Mouse (Mus musculus) neural tube, embryonic 13.5 days (tissue): ENCODE data around the gene E2f1. TPM values are rescaled to one million over a fixed set of nuclear protein-coding genes. Genes with fewer than 3 reads are reported as not detected.
A peak's percentile ranks its signal among the peaks of the same experiment; 100 is the strongest.

Experiments
- ATAC-seq: fragments of 200-750 bp; cut with Nextera tagmentation; 2 replicates; pipeline ENCODE4 v1.8.0; 2017; ENCODE audit warnings: low read depth, mild to moderate bottlenecking, moderate TSS enrichment, moderate library complexity
- H3K27ac ChIP-seq: fragments of 300-500 bp; sonication (generic); replicated peaks from 2 replicates; pipeline ENCODE4 v1.5.1; 2015; ENCODE audit warnings: moderate library complexity, mild to moderate bottlenecking, inconsistent platforms
- H3K27me3 ChIP-seq: fragments of 300-500 bp; sonication (generic); 2 replicates; pipeline ENCODE4 v1.6.1; 2015; ENCODE audit warnings: mild to moderate bottlenecking, inconsistent platforms
- H3K36me3 ChIP-seq: fragments of 300-500 bp; sonication (generic); 2 replicates; pipeline ENCODE4 v1.6.1; 2015; ENCODE audit warnings: mild to moderate bottlenecking, inconsistent platforms
- H3K4me1 ChIP-seq: fragments of 300-500 bp; sonication (generic); replicated peaks from 2 replicates; pipeline ENCODE4 v1.6.1; 2015; ENCODE audit warnings: inconsistent platforms
- H3K4me2 ChIP-seq: fragments of 300-500 bp; sonication (generic); 2 replicates; pipeline ENCODE4 v1.6.1; 2015; ENCODE audit warnings: inconsistent platforms, mild to moderate bottlenecking, moderate library complexity
- H3K4me3 ChIP-seq: fragments of 300-500 bp; sonication (generic); 2 replicates; pipeline ENCODE4 v1.5.1; 2015; ENCODE audit warnings: mild to moderate bottlenecking, inconsistent platforms
- H3K9ac ChIP-seq: fragments of 300-500 bp; sonication (generic); 2 replicates; pipeline ENCODE4 v1.6.1; 2015; ENCODE audit warnings: moderate library complexity, mild to moderate bottlenecking, inconsistent platforms
- H3K9me3 ChIP-seq: fragments of 300-500 bp; sonication (generic); 2 replicates; pipeline ENCODE4 v1.6.1; 2016; ENCODE audit warnings: inconsistent platforms
- WGBS: fragments of 180-500 bp; shearing (Covaris S2); methylation state at CpG from one replicate; pipeline ENCODE4 v1.1.7; 2015; 5-methylcytosine and 5-hydroxymethylcytosine counted together
- polyA plus RNA-seq: library from polyadenylated mRNA; unstranded; fragments of >200 nt; fragmentation: Nextera tagmentation; extraction: Ambion mirVana; gene quantifications from 2 replicates; pipeline ENCODE4 v1.2.1, GENCODE M21; 2015

Gene E2f1
- polyA plus RNA-seq, 1 experiment from 2014 or later: 6.3 TPM

GRCm38 (mm10) chr2:154563612-154564170 is 6.0 kb downstream of the E2f1 start:
- no peak for ATAC-seq
- Histone ChIP-seq H3K4me2 (no peak overlapping the region), H3K9me3 (no peaks in the 10 kb centered on the region), H3K27ac (no peak overlapping the region), H3K27me3 (no peaks in the 10 kb centered on the region), H3K36me3 (no peaks in the 10 kb centered on the region), H3K9ac (no peak overlapping the region), H3K4me1 (peaks cover 44% of the 10 kb centered on the region), H3K4me3 (no peak overlapping the region)
- WGBS: 92% methylated on average over 22 of the region's 22 CpGs

GRCm38 (mm10) chr2:154558264-154559039 is 11.2 kb downstream of the E2f1 start, which contains the start of gene Necab3:
TSS of gene Necab3 (minus strand) at chr2:154558890.
- Histone ChIP-seq H3K4me3 (peak within 1 kb of the TSS; percentile 42), H3K4me1 (peaks cover 38% of the 10 kb centered on the region), H3K9ac (peak within 1 kb of the TSS; percentile 66), H3K27me3 (no peaks in the 10 kb centered on the region), H3K4me2 (peak within 1 kb of the TSS; percentile 73), H3K9me3 (no peaks in the 10 kb centered on the region), H3K36me3 (no peaks in the 10 kb centered on the region), H3K27ac (peak within 1 kb of the TSS; percentile 16)
- 2% methylated on average over 34 of the region's 34 CpGs for WGBS
- ATAC-seq: peak; percentile 86

DNA sequence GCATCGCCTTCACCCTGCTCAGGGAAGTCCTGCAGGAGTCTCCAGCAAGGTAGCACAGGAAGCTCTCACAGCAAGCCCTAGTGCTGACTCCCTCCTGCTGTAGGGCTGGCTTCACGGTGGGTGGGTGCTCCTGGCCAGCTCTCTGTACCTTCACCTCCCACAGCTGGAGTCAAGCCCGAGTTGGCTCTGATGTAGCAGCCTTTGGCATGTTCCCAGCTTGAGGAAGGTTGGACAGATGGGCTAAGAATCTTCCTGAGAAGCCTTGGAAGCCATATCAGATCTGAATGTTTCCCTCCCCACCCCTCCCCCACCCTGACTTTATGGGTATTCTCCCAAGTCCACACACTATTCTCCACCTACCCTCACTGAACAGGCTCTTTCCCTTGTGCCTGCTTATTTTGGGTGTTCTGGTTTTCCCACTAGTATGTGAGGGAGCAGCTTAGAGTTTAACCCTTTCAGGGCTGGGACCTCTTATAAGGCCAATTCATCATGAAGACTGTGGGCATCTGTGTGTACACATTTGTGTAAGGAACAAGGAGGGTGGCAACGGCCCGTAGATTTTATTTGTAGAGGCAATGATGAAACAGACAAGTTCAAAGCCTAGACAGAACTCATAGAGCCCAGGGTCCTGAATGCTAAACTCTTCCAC is 12.4 kb downstream of the E2f1 start:
- Histone ChIP-seq H3K4me2 (peak overlapping the region; percentile 73), H3K27me3 (peaks cover under 1% of the 10 kb centered on the region; the same call in 1 of the 2 replicates), H3K9me3 (no peaks in the 10 kb centered on the region), H3K27ac (no peak overlapping the region), H3K4me1 (peaks cover 49% of the 10 kb centered on the region), H3K9ac (0 out of 2 replicates have a peak overlapping the region, but pooled peaks have one; percentile 12), H3K36me3 (no peaks in the 10 kb centered on the region), H3K4me3 (peak overlapping the region; percentile 42; the same call in 1 of the 2 replicates)
- ATAC-seq: no peak
- 54% methylated on average over 5 of the region's 5 CpGs for WGBS

DNA sequence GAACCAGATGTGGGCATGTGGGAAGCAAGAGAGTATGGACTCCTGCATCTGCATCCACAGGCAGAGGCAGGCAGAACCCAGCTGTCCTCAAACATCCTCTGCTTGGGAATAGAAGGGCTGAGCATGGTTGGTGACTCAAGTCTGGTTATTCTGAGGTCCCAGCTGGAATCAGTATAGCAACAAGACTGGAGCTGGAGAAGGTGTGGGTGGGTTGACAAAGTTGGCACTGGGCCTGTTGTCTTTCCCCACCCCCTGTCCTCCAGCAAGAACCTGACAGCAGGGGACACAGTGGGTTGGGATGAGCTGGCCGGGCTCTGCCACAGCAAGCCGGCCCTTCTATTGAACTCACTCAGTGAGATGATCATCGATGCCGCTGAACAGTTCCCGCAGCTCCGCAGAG is 14.5 kb downstream of the E2f1 start:
- ATAC-seq: no peak
- H3K4me2 ChIP-seq: no peak overlapping the region
- no peak overlapping the region for H3K9ac ChIP-seq
- H3K36me3 ChIP-seq: no peaks in the 10 kb centered on the region
- H3K4me3 ChIP-seq: no peak overlapping the region
- no peaks in the 10 kb centered on the region for H3K9me3 ChIP-seq
- 83% methylated on average over 6 of the region's 6 CpGs for WGBS
- peaks cover 61% of the 10 kb centered on the region for H3K4me1 ChIP-seq
- no peak overlapping the region for H3K27ac ChIP-seq
- peaks cover 21% of the 10 kb centered on the region for H3K27me3 ChIP-seq

GRCm38 (mm10) chr2:154552424-154552907 is 17.2 kb downstream of the E2f1 start:
- peak; percentile 54 for ATAC-seq
- Histone ChIP-seq H3K36me3 (no peaks in the 10 kb centered on the region), H3K27me3 (peaks cover 28% of the 10 kb centered on the region), H3K4me3 (peak overlapping the region; percentile 9; the same call in 1 of the 2 replicates), H3K9me3 (no peaks in the 10 kb centered on the region), H3K4me1 (peaks cover 51% of the 10 kb centered on the region), H3K9ac (peak overlapping the region; percentile 43; the same call in 1 of the 2 replicates), H3K4me2 (peak overlapping the region; percentile 39), H3K27ac (peak overlapping the region; percentile 49)
- 30% methylated on average over 27 of the region's 27 CpGs for WGBS

- Histone ChIP-seq H3K4me1 (peaks cover 46% of the 10 kb centered on the region), H3K4me3 (0 out of 2 replicates have a peak overlapping the region, but pooled peaks have one; percentile 9), H3K4me2 (peak overlapping the region; percentile 39), H3K36me3 (no peaks in the 10 kb centered on the region), H3K9me3 (no peaks in the 10 kb centered on the region), H3K27me3 (peaks cover 28% of the 10 kb centered on the region), H3K27ac (peak overlapping the region; percentile 49; the same call in 1 of the 2 replicates), H3K9ac (0 out of 2 replicates have a peak overlapping the region, but pooled peaks have one; percentile 43)
- ATAC-seq: no peak; the same call in 1 of the 2 replicates
- WGBS: 34% methylated on average over 21 of the region's 21 CpGs
Measured at GRCm38 (mm10) chr2:154551927-154552326, 17.8 kb downstream of the E2f1 start.

DNA sequence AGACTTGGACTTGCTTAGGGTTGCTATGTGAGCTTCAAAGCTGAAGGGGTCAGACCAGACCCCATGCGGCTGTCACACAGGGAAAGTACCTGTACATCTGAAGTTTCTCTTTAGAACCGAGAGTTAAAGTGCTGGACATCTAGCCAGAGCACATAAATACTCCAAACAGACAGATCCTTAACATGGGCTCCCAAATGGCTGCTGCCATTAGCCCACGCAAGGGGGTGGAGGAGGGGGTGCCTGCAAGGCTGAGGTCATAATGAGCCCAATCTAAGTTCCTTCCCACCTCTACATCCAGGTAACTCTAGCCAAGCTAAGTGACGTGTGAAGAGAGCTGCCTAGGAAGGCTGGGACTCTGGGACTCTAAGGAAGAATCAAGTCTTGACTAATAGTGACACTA is 18.2 kb downstream of the E2f1 start, which contains the start of gene Actl10:
Gene Actl10 (plus strand): TSS at position 301 of the 400 bp plus-strand sequence.
- peak within 1 kb of the TSS; percentile 43; the same call in 1 of the 2 replicates for H3K9ac ChIP-seq
- peak within 1 kb of the TSS; percentile 9; the same call in 1 of the 2 replicates for H3K4me3 ChIP-seq
- H3K4me1 ChIP-seq: peaks cover 45% of the 10 kb centered on the region
- no peak for ATAC-seq
- H3K36me3 ChIP-seq: no peaks in the 10 kb centered on the region
- H3K27me3 ChIP-seq: peaks cover 28% of the 10 kb centered on the region
- peak within 1 kb of the TSS; percentile 39 for H3K4me2 ChIP-seq
- 79% methylated on average over 4 of the region's 4 CpGs for WGBS
- peak within 1 kb of the TSS; percentile 49 for H3K27ac ChIP-seq
- no peaks in the 10 kb centered on the region for H3K9me3 ChIP-seq

DNA sequence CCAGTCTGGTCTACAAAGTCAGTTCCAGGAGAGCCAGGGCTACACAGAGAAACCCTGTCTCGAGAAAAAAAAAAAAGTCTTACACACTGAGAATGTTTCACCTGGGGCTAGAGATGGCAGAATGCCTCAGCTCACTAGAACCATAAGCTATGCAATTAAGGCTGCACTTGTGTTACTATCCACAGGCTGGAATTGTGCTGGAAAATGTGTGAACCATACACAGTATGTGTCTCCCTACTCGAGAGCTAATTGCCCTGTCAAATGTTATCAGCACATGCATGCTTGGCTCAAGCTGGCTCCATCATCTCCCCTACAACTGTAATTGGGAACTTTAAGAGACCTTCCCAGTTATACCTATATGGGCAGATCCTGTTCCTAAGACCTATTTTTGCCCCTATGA is 18.8 kb downstream of the E2f1 start:
- Histone ChIP-seq H3K9me3 (no peaks in the 10 kb centered on the region), H3K9ac (no peak overlapping the region), H3K4me1 (peaks cover 45% of the 10 kb centered on the region), H3K36me3 (no peaks in the 10 kb centered on the region), H3K4me3 (no peak overlapping the region), H3K4me2 (no peak overlapping the region), H3K27me3 (peaks cover 28% of the 10 kb centered on the region), H3K27ac (no peak overlapping the region)
- 76% methylated on average over 2 of the region's 2 CpGs for WGBS
- no peak for ATAC-seq

- Histone ChIP-seq H3K4me1 (peaks cover 36% of the 10 kb centered on the region), H3K36me3 (no peaks in the 10 kb centered on the region), H3K4me2 (peak overlapping the region; percentile 85), H3K27me3 (peaks cover 28% of the 10 kb centered on the region), H3K4me3 (peak overlapping the region; percentile 44), H3K27ac (no peak overlapping the region), H3K9me3 (no peaks in the 10 kb centered on the region), H3K9ac (peak overlapping the region; percentile 70)
- WGBS: 15% methylated on average over 20 of the region's 20 CpGs
- no peak for ATAC-seq
Measured at GRCm38 (mm10) chr2:154549886-154550189, 19.9 kb downstream of the E2f1 start.

DNA sequence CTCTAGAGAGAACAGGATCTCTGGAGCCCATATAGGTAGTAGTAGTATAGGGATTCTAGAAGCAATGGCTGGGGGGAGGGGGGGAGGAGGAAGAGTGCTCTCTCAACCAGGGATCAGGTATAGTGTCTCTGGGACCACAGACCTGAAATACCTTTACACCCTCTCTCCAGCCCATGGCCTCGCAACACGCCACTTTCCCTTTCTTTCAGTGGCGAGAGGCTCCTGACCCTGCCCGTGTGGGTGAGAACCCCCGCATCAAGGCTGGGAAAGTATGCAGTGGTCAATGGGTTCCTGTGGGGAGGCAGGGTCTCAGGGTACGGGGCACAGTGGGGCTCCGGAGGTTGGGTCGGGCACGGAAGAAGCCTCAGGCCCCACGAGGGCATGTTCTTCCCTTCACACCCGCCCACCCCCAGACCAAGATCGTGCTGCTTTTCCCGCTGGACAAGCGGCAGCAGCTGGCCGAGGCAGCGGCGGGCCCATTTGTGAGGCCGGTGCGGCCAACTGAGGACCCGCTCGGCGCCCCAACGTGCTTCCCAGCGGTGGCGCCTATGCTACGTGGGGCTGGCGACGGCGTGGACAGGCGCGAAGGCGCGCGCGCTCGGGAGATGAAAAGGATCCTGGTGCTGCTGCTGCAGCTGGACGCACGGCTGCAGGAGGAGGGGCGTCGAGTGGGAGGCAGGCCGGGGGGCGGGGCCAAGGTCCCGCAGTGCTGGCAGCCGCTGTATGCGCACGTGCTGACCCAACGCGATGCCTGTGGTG is 20.4 kb downstream of the E2f1 start:
- H3K4me1 ChIP-seq: peaks cover 36% of the 10 kb centered on the region
- no peak overlapping the region for H3K27ac ChIP-seq
- H3K36me3 ChIP-seq: no peaks in the 10 kb centered on the region
- 2% methylated on average over 48 of the region's 48 CpGs for WGBS
- peak overlapping the region; percentile 70 for H3K9ac ChIP-seq
- no peaks in the 10 kb centered on the region for H3K9me3 ChIP-seq
- peak overlapping the region; percentile 85 for H3K4me2 ChIP-seq
- peak; percentile 74 for ATAC-seq
- H3K27me3 ChIP-seq: peaks cover 28% of the 10 kb centered on the region
- H3K4me3 ChIP-seq: peak overlapping the region; percentile 44

DNA sequence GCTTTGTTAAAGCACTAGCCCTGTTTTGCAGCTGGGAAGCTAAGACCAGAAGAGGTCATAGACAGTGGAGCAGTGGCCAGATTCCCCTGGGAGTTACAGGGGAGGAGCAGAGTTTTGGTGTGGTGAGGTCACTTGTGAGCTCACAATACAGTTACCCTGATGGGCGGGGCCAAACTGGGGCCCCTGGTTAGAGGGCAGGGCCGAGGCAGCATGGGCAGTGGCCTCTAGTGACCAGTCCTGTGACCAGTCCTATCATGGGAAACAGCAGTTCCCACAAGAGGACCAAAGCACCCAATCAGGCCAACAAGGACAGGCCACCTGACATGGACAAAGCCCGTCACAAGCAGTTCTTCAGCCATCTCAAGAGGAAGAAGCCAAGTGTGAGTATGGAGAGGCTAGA is 21.0 kb downstream of the E2f1 start:
- no peak for ATAC-seq
- no peak overlapping the region for H3K9ac ChIP-seq
- H3K9me3 ChIP-seq: no peaks in the 10 kb centered on the region
- peak overlapping the region; percentile 85 for H3K4me2 ChIP-seq
- H3K27ac ChIP-seq: no peak overlapping the region
- H3K4me1 ChIP-seq: peaks cover 36% of the 10 kb centered on the region
- H3K27me3 ChIP-seq: peaks cover 28% of the 10 kb centered on the region
- peak overlapping the region; percentile 44; the same call in 1 of the 2 replicates for H3K4me3 ChIP-seq
- H3K36me3 ChIP-seq: no peaks in the 10 kb centered on the region
- 42% methylated on average over 3 of the region's 3 CpGs for WGBS
